Mouse (Mus musculus) embryo, embryonic 9.5 days (tissue): ENCODE measurements around the gene Fcf1.

ENCODE experiments used
- DNase-seq: peaks from one replicate; pipeline ENCODE4 v3.0.0-alpha.2; 2017; ENCODE audit errors: extremely low spot score

Gene Fcf1

GRCm38 (mm10) chr12:84970428-84971096, at the start of gene Fcf1, which contains the start of gene Arel1:
Fcf1 (plus strand) TSS chr12:84970897.
Arel1 (minus strand) TSS chr12:84970900.
- DNase-seq = peak; percentile 86

GRCm38 (mm10) chr12:84921881-84922419, 48.7 kb upstream of the Fcf1 start:
- DNase-seq = no peak

- DNase-seq = no peak
These were observed 46.4 kb upstream of the Fcf1 start for GRCm38 (mm10) chr12:84924324-84924723.

GRCm38 (mm10) chr12:84926542-84926941, 44.2 kb upstream of the Fcf1 start:
- DNase-seq = no peak

DNA sequence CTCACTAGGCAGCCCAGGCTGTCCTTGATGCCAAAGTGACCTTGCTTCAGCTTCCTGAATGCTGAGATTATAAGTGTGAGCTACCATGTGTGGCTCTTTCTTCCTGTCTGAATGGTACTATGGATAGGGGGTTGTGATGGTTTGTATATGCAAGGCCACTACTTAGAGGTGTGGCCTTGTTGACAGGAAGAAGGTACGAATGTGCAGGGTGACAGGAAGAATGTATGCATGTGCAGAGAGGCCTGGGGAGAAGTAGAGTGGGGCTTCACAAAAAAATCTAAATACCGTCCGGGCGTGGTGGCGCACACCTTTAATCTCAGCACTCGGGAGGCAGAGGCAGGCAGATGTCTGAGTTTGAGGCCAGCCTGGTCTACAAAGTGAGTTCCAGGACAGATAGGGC, 38.5 kb upstream of the Fcf1 start:
- DNase-seq = no peak

DNA sequence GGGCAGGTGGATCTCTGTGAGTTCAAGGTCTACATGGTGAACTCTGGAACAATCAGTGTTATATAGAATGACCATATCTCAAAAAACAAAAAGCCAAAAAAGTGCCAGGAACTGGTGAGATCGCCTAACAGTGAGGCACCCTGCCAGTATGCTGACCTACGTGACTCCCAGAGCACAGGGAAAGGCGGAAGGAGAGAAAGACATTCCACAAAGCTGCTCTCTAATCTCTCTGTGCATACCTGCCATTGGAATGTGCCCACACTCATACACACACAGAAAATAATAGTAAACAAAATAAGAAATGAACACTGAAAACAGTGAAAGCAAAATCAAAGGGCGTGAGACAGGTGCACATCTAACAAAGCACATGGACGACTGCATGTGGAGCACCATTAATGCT, 35.4 kb upstream of the Fcf1 start:
- DNase-seq = no peak

DNA sequence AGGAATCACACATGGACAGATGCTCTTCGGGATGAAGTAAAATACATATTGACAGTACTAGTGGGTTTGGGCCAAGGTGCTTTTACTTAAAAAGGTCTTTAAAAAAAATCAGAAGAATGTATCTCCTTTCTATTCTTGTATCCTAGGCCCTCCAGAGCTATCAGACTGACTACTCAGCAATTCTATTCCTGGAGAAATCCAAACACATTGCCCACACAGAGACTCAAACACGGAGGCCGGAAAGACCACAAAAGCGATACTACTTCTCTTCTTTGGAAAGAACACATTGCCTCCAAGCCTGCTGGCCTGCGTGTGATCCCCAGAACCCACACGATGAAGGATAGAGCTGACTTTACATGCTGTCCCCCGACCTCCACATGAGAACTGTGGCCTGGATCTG, 31.6 kb upstream of the Fcf1 start:
- no peak for DNase-seq

GRCm38 (mm10) chr12:84940343-84940742, 30.4 kb upstream of the Fcf1 start:
- no peak for DNase-seq

- DNase-seq = no peak
These were observed 29.0 kb upstream of the Fcf1 start for GRCm38 (mm10) chr12:84941717-84942116.

DNA sequence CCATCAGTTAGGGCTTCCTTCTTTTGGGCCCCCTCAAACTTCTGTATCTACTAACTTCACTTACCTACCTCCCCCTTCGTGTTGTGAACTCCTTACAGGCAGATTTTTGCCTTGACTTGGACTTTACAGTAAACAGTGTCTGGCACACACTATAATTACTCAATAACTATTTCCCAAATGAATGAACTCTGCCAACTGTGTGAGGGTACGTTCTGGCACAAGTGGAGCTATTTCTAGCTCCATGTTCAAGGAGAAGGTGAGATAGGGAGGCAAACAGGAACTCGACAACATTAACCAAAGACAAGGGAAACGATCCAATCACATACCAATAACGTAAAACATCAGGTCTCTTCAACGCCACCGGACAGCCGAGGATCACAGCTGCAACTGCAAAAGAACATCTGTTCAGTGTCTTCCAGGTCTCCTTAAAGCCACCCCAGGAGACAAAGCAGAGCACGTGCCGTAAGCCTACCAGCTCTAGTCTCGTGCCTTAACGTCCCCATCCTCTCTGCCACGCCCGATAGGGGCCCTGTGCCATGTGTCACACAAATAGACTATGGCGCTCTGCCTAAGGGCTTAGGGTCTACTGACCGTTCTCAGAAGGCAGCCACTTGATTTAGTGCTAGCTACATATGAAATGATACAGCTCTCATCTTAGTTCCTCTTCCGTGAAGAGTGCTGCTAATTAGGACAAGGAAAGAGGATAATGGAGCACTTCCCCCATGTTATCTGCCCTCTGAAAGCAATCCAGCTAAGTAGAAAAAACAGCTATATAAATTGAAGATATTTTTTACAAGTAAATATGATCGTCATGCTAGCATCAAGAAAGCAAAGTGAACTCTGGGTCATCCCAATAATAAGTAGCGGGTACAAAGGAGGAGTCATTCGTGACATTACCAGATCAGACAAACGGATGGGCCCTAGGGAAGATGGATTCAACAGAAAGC, 27.4 kb upstream of the Fcf1 start:
- DNase-seq = no peak

GRCm38 (mm10) chr12:84944150-84944812, 26.4 kb upstream of the Fcf1 start:
- no peak for DNase-seq

DNA sequence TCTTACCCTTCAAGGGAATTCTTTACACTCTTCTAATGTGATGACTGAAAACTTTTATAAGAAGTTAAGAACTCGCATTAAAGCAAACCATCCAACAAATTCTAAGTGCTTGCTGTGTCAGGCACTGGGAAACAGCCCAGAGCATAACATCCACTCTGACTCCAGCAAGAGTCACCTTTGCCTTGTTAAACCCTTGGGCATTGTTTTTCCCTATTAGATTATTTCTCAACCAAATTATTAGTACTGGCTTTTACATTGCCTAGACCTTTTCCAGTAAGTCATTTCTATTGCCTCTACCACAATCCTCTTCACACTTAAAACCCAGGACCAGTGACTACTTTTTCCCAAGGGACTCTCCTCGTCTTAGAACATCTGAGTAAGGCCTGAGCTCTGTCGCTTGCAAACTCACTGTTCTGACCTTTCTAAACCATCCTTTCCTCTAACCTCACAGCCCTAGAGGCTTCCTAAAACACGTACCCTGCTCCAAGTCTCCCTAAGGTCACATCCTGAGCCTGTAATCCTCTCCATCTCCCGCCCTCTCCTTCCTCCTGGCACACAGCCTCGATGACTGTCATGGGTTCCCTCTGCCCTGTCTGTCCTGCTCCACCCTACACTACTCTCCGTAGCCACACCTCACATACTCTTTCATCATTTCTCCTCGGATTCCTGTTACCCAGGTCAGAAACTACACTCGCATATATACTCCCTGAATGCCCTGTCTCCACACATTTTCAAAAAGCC, 25.7 kb upstream of the Fcf1 start:
- no peak for DNase-seq

- DNase-seq = no peak
These were observed 22.7 kb upstream of the Fcf1 start for GRCm38 (mm10) chr12:84947894-84948583.

DNA sequence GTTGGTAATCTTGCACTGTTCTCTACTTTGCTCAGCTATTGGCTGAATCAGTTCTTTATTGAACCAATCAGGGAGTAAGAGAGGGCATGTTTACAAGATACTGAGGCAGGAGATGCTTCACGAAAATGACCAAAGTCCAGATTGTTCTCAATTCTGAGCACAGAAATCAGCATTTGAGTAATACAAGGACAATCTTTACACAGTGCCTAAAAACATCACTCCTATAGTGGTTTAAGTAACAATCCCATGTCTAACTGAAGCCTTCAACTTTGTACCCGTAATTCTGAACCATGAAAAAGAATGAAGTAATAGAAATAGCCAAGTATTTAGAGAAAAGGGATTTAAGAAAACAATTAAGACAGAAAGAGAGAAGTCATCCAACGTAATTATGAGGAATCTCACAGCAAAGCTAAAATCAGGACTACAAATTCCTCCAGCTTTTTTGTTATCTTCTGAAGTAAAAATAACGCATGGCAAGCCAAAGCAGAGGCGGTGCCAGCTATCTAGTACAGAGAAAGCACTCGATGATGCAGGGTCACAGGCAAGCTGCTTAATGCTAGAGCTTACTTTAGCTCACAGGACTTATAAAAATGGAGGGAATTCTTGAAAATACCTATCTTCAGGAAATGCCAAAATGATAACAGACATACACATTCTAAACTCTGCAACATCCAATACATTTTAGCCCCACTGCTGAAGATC, 22.0 kb upstream of the Fcf1 start:
- DNase-seq = no peak

- no peak for DNase-seq
These were observed 19.9 kb upstream of the Fcf1 start for GRCm38 (mm10) chr12:84950763-84951162.

DNA sequence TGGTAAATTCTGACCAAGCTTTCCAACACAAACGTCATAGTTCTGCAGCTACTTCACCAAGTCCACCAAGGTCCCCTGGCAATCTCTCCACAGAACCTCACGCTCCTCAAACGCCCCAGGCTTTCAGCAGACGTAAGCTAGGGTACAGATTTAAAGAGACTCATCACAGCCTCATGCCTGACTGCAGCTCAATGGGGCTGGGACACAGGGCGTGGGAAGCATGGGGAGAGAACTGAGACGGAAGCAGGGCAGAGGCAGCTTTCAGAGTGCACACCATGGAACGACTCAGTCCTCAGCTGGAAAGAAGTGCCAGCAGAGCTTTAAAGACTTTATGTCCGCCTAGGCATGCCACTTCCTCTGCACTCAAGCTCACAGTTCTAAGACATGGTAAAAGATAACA, 19.2 kb upstream of the Fcf1 start:
- no peak for DNase-seq

DNA sequence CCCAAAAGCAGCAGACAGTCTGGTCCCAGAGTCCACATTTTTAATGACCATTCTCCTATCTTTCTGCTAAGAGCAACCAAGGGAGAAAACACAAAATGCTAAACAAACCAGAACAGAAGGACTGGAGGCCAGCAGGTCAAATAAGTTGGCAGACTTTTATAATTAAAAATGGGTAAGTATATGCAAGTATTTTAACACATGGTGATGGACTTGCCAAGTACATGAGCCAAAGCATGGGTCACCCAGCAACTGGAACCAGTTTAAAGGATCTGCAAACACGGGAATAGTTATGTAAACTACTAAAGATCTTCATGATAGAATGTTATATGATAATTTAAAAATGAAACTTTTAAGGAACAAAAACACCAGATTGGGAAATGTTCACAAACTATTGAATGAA, 18.3 kb upstream of the Fcf1 start:
- DNase-seq = no peak

- DNase-seq = no peak
These were observed 14.4 kb upstream of the Fcf1 start for GRCm38 (mm10) chr12:84956317-84956716.

DNA sequence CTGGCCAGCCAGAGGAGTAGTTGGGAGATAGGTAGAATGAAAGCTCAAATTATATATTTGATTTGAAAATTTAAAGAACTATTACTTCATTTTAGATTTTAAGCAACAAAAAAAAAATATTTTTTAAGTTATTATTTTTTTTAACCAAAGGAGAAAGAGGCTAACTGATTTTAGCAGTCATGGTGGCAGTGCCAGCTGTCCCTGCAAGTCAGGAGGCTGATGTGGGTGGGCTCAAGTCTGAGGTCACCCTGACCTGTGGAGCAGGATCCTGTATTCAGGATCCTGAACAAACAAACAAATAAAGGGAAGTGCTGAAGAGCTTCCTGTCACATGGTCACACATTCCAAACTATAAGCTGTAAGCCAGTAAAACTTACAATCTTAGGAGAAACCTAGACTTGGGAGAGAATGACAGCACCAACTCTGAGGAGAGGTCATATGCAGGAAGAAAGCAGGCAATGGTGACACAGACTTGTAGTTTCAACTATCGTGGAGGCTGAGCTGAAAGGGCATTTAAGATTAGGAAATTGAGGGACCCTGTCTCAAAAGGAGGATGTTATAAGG, 11.8 kb upstream of the Fcf1 start:
- no peak for DNase-seq

DNA sequence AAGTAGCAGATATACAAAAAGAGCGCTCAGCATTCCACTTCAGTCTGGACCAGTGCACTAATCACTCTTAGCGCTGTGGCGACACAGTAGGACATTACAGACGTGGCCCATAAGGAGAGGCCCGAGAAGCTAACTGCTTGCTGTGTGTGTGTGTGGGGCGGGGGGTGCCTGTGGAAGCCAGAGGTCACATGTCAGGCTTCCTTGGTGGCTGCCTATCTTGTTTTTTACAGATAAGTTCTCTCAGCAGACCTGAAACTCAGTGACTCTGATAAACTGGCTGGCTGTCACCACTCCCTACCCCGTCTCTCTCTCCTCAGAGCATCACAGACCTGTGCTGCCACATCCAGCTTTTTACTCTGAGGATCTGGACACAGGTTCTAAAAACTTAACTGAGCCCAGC, 8.1 kb upstream of the Fcf1 start:
- DNase-seq = no peak
